Mouse (Mus musculus): Measurements from ENCODE around the gene Fnip1.

- TF ChIP-seq CTCF (IDR thresholded peaks at IDR 0.05; ENCODE audit: insufficient read depth, low read length), result no peak
- TF ChIP-seq POLR2A (IDR thresholded peaks at IDR 0.05; ENCODE audit: borderline replicate concordance, extremely low read depth, low read depth, low read length), result no peak
These were observed 1.1 kb downstream of the Fnip1 start for GRCm38 (mm10) chr11:54438991-54439690.
